Mouse (Mus musculus) heart, embryonic 14.5 days (tissue): Measurements from ENCODE around the gene Clic1. TPM values are rescaled to one million over a fixed set of nuclear protein-coding genes. Genes with fewer than 3 reads are reported as not detected.

Source experiments
- ATAC-seq: fragments of 200-750 bp; cut with Nextera tagmentation; 2 replicates; pipeline ENCODE4 v1.8.0; 2017; ENCODE audit warnings: low read depth, moderate TSS enrichment; ENCODE audit not compliant: insufficient number of reproducible peaks, insufficient read depth, low FRiP score
- H3K27ac ChIP-seq, 2 experiments: fragments of 200-500 bp in 1 of 2; fragments of 300-500 bp in 1 of 2; sonication (generic) in 1 of 2; replicated peaks in 1 of 2; 2 replicates each; pipeline ENCODE4 v1.5.1; 2012 to 2014; ENCODE audit warnings: low read depth in 2 of 2, low read length in 2 of 2, control low read depth in 1 of 2, mild to moderate bottlenecking in 1 of 2, mixed read lengths in 1 of 2; ENCODE audit not compliant: control insufficient read depth in 1 of 2, insufficient read depth in 1 of 2
- H3K27me3 ChIP-seq: fragments of 300-500 bp; sonication (generic); 2 replicates; pipeline ENCODE4 v1.6.1; 2014; ENCODE audit warnings: mild to moderate bottlenecking, low read length, control low read depth; ENCODE audit not compliant: control insufficient read depth, insufficient read depth
- H3K36me3 ChIP-seq: fragments of 300-500 bp; sonication (generic); 2 replicates; pipeline ENCODE4 v1.6.1; 2014; ENCODE audit warnings: mild to moderate bottlenecking, control low read depth, low read length, mixed read lengths; ENCODE audit not compliant: control insufficient read depth, insufficient read depth
- H3K4me1 ChIP-seq, 2 experiments: fragments of 200-500 bp in 1 of 2; fragments of 300-500 bp in 1 of 2; sonication (generic) in 1 of 2; 2 replicates each; pipeline ENCODE4 v1.6.1; 2012 to 2014; ENCODE audit warnings: low read length in 2 of 2, control low read depth in 1 of 2, mixed read lengths in 1 of 2; ENCODE audit not compliant: control insufficient read depth in 2 of 2, insufficient read depth in 2 of 2
- H3K4me2 ChIP-seq: fragments of 300-500 bp; sonication (generic); 2 replicates; pipeline ENCODE4 v1.6.1; 2014; ENCODE audit warnings: mild to moderate bottlenecking, low read length
- H3K4me3 ChIP-seq, 2 experiments: fragments of 200-500 bp in 1 of 2; fragments of 300-500 bp in 1 of 2; sonication (generic) in 1 of 2; 2 replicates each; pipeline ENCODE4 v1.5.1; 2012 to 2014; ENCODE audit warnings: low read length in 2 of 2, mild to moderate bottlenecking in 2 of 2, control low read depth in 1 of 2, low read depth in 1 of 2, moderate library complexity in 1 of 2; ENCODE audit not compliant: control insufficient read depth in 1 of 2, insufficient read depth in 1 of 2
- H3K9ac ChIP-seq: fragments of 300-500 bp; sonication (generic); 2 replicates; pipeline ENCODE4 v1.6.1; 2014; ENCODE audit warnings: mild to moderate bottlenecking, low read length
- H3K9me3 ChIP-seq: fragments of 300-500 bp; sonication (generic); 2 replicates; pipeline ENCODE4 v1.6.1; 2016; ENCODE audit warnings: low read length, control low read depth; ENCODE audit not compliant: control insufficient read depth
- WGBS: fragments of 180-500 bp; shearing (Covaris S2); extraction: QIAGEN DNeasy Blood & Tissue Kit; methylation state at CpG from one replicate; pipeline ENCODE4 v1.1.7; 2014; 5-methylcytosine and 5-hydroxymethylcytosine counted together
- polyA plus RNA-seq: library from polyadenylated mRNA; unstranded; fragments of >200 nt; fragmentation: Nextera tagmentation; extraction: Ambion mirVana; gene quantifications from 2 replicates; pipeline ENCODE4 v1.2.1, GENCODE M21; 2014

Gene Clic1
- polyA plus RNA-seq, 1 experiment from 2014 or later, result 108 TPM

- Histone ChIP-seq H3K36me3 (peaks cover 71% of the 10 kb centered on the region), H3K9ac (no peak overlapping the region), H3K4me2 (no peak overlapping the region), H3K4me1 (peaks cover 13 to 25% of the 10 kb centered on the region in 2 experiments), H3K4me3 (no peak overlapping the region), H3K27me3 (no peaks in the 10 kb centered on the region), H3K27ac (0 out of 4 replicates have a peak overlapping the region, but pooled peaks of 1 of the 2 experiments have one; percentile 19), H3K9me3 (no peaks in the 10 kb centered on the region)
- 89% methylated on average over 7 of the region's 7 CpGs for WGBS
- no peak for ATAC-seq
Observed at GRCm38 (mm10) chr17:35055691-35056495, 6.1 kb downstream of the Clic1 start.

- Histone ChIP-seq H3K4me3 (no peak overlapping the region), H3K27me3 (no peaks in the 10 kb centered on the region), H3K4me1 (peaks cover 12 to 24% of the 10 kb centered on the region in 2 experiments), H3K27ac (no peak overlapping the region), H3K36me3 (peaks cover 83% of the 10 kb centered on the region), H3K9ac (no peak overlapping the region), H3K9me3 (no peaks in the 10 kb centered on the region), H3K4me2 (no peak overlapping the region)
- WGBS, result 70% methylated on average over 3 of the region's 3 CpGs
- no peak for ATAC-seq
Observed at GRCm38 (mm10) chr17:35057090-35057489, 7.3 kb downstream of the Clic1 start.

DNA sequence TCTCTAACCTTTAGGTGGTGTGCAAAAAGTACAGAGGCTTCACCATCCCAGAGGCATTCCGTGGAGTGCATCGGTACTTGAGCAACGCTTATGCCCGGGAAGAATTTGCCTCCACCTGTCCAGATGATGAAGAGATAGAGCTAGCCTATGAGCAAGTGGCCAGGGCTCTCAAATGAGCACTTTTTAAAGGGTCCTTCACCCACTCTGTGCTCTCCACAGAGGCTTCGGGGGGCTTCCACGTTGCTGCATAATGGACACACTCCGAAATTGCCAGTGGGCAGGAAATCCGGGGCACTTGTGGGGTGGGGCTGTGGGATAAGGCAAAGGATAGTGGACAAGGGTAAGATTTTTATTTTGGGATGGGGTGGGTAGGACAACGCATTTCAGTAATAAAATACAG, 8.6 kb downstream of the Clic1 start:
- Histone ChIP-seq H3K36me3 (peaks cover 77% of the 10 kb centered on the region), H3K27me3 (no peaks in the 10 kb centered on the region), H3K4me2 (peak overlapping the region; percentile 93; the same call in 1 of the 2 replicates), H3K4me3 (peak overlapping the region in 1 of 2 experiments; percentile 66; a peak in 2 of 4 replicates), H3K9ac (no peak overlapping the region; the same call in 1 of the 2 replicates), H3K27ac (peak overlapping the region; percentile 46 to 94; a peak in 3 of 4 replicates), H3K9me3 (no peaks in the 10 kb centered on the region), H3K4me1 (peaks cover 4 to 14% of the 10 kb centered on the region in 2 experiments)
- WGBS, result 47% methylated on average over 9 of the region's 9 CpGs
- ATAC-seq, result no peak

DNA sequence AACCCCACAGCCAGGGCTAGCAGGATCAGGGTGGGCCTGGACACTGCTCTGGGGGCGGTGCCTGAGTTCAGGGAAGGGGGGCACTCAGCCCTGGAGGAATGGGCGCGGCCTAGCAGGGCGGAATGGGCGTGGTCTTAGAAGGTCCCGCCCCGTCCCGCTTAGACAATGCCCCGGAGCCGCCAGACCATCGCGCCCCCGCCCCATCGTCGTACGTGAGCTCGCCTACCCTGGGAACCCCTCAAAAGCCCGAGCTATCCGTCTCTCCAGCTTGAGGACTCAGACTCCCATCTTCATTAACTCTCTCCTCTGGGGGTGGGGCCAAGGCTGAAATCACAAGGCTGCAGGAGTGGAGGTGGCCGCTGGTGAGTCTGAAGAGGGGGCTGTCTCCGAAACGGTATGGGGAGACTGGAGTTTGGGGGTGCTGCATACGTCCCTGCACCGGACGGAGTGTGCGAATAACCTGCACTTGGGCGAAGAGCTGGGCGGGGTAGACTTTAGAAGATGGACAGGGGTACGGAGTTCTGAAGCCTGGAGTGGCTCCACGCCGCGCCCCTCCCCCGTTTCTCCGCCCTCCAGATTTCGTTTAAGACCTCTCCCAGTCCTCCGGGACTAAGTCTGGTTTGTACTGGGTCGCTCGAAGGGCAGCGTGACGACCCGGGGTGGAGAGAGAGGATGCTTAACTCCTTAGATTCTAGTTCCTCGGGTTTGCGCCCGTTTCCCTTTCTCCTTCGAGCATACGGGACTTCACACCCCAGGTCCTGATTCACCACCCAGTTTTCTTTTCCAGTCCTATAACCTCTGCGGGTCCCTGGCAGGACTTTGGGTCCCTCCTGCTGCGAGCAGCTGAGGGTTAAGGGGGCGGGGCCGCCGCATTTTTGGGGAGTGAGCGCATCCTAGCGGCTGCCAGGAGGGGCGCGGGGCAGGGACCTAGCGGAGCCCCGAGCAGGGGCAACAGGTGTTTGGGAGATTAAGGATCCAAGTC, 9.4 kb downstream of the Clic1 start, which contains the start of gene Ddah2:
Ddah2 (plus strand) TSS at position 125 of the 982 bp plus-strand sequence.
- peak within 1 kb of the TSS; percentile 91 for H3K9ac ChIP-seq
- peaks cover 4 to 14% of the 10 kb centered on the region in 2 experiments for H3K4me1 ChIP-seq
- under 1% methylated on average over 57 of the region's 57 CpGs for WGBS
- H3K27me3 ChIP-seq, result peaks cover 8% of the 10 kb centered on the region; the same call in 1 of the 2 replicates
- peak within 1 kb of the TSS; percentile 93 for H3K4me2 ChIP-seq
- peak; percentile 93 for ATAC-seq
- peaks cover 68% of the 10 kb centered on the region for H3K36me3 ChIP-seq
- peak within 1 kb of the TSS; percentile 94 to 97 for H3K27ac ChIP-seq
- peak within 1 kb of the TSS; percentile 66 to 94 for H3K4me3 ChIP-seq
- H3K9me3 ChIP-seq, result no peaks in the 10 kb centered on the region

GRCm38 (mm10) chr17:35060071-35060470, 10.3 kb downstream of the Clic1 start:
- no peak for ATAC-seq
- H3K27ac ChIP-seq, result peak overlapping the region in 1 of 2 experiments; percentile 94; a peak in 2 of 4 replicates
- peak overlapping the region; percentile 93 for H3K4me2 ChIP-seq
- peaks cover 9 to 15% of the 10 kb centered on the region in 2 experiments for H3K4me1 ChIP-seq
- peaks cover 13% of the 10 kb centered on the region; the same call in 1 of the 2 replicates for H3K27me3 ChIP-seq
- H3K9me3 ChIP-seq, result no peaks in the 10 kb centered on the region
- 38% methylated on average over 14 of the region's 14 CpGs for WGBS
- peak overlapping the region; percentile 91 for H3K9ac ChIP-seq
- H3K36me3 ChIP-seq, result peaks cover 61% of the 10 kb centered on the region
- peak overlapping the region; percentile 66 to 94 for H3K4me3 ChIP-seq

GRCm38 (mm10) chr17:35060737-35061297, 11.1 kb downstream of the Clic1 start:
- Histone ChIP-seq H3K4me1 (peaks cover 10 to 22% of the 10 kb centered on the region in 2 experiments), H3K9ac (peak overlapping the region; percentile 91; the same call in 1 of the 2 replicates), H3K9me3 (no peaks in the 10 kb centered on the region), H3K36me3 (peaks cover 53% of the 10 kb centered on the region), H3K27me3 (peaks cover 16% of the 10 kb centered on the region; the same call in 1 of the 2 replicates), H3K4me2 (peak overlapping the region; percentile 93), H3K4me3 (peak overlapping the region; percentile 66 to 94), H3K27ac (no peak overlapping the region)
- 71% methylated on average over 22 of the region's 22 CpGs for WGBS
- ATAC-seq, result no peak

- Histone ChIP-seq H3K9ac (no peak overlapping the region), H3K27me3 (peaks cover 19% of the 10 kb centered on the region), H3K4me3 (no peak overlapping the region), H3K4me2 (no peak overlapping the region), H3K4me1 (peaks cover 10 to 22% of the 10 kb centered on the region in 2 experiments), H3K9me3 (no peaks in the 10 kb centered on the region), H3K27ac (no peak overlapping the region), H3K36me3 (peaks cover 48% of the 10 kb centered on the region)
- WGBS, result 88% methylated on average over 8 of the region's 8 CpGs
- ATAC-seq, result no peak
Observed at GRCm38 (mm10) chr17:35061299-35061698, 11.5 kb downstream of the Clic1 start.
